8 mouse cellular contexts compared by ENCODE assay signal in the genomic region with DNA sequence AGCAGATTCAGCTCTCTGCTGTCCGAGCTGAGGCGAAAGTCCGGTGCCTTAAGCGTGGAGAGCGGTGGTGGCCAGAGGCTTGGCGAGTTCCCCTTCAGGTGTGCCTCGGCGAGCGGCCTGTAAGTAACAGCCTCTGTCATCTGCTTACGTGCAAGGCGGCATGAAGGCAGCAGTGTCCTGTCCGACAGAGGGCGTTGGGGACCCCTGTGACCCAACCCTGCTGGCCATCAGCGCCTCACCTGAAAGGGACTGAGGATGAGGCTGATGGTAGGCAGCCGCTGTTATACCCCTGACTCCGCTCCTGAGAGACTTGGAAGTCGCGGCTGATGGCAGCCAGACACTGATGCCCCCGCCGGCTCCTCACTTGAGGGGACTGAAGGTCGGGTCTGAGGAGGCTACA. TPM values are rescaled to one million over a fixed set of nuclear protein-coding genes. Genes with fewer than 3 reads are reported as not detected.
DNase-seq lines count a peak whose midpoint lies in the region; ATAC-seq lines count a peak whose summit lies in the region.
"Not testable (repeated sequence)": the region's sequence is repeated elsewhere in the genome, so short reads cannot be mapped to it uniquely, and the experiment has no call there.

No protein-coding gene starts in this region.

- WGBS in forebrain, embryonic 15.5 days, result 1% methylated on average over 19 of the region's 21 CpGs

- H3K27me3 ChIP-seq in forebrain, embryonic 15.5 days, result not testable (repeated sequence)

- ATAC-seq in forebrain, embryonic 15.5 days (replicated peaks), result not testable (repeated sequence)

- peak overlapping the region; percentile 64 to 77 for H3K4me3 ChIP-seq in ES-E14 (ENCODE audit: insufficient read depth in 1 of 2, low read depth in 1 of 2, low read length in 2 of 2, poor library complexity in 1 of 2, severe bottlenecking in 1 of 2)
- peak overlapping the region; percentile 54 for H3K4me3 ChIP-seq in forebrain, embryonic 15.5 days

- not testable (repeated sequence) for H3K27ac ChIP-seq in ES-E14 (ENCODE audit: insufficient read depth, low read depth, low read length, poor library complexity, severe bottlenecking)
- peak overlapping the region; percentile 64; the same call in 1 of the 2 replicates for H3K27ac ChIP-seq in forebrain, embryonic 15.5 days (replicated peaks)

- in situ Hi-C loops in ES-E14 (cut with MboI; ENCODE audit: low sequenced_read_pairs in 2 of 2, unreplicated experiment in 2 of 2), result not testable (repeated sequence)

- H3K9me3 ChIP-seq in ES-E14 (ENCODE audit: control insufficient read depth, insufficient read depth, low read depth, low read length); forebrain, embryonic 15.5 days: not testable (repeated sequence)

- not testable (repeated sequence) for DNase-seq in ES-E14 (ENCODE audit: low read depth, low spot score)
- peak; percentile 78 for DNase-seq in cerebellum, adult 11 months
- DNase-seq in heart, postnatal 4 days, result peak; percentile 59
- DNase-seq in layer of hippocampus, postnatal 10 days (ENCODE audit: low spot score in 2 of 2), result peak; percentile 49 to 62
- DNase-seq in lung, postnatal 10 days, result peak; percentile 61
- DNase-seq in ovary, postnatal 14 days (ENCODE audit: low spot score), result peak; percentile 34
- DNase-seq in thymus, postnatal 10 days (ENCODE audit: low spot score in 2 of 2), result peak; percentile 52 to 63

- H3K4me1 ChIP-seq in ES-E14 (ENCODE audit: control insufficient read depth in 2 of 2, insufficient read depth in 2 of 2, low read length in 2 of 2, poor library complexity in 1 of 2); forebrain, embryonic 15.5 days: not testable (repeated sequence)

- H3K36me3 ChIP-seq in ES-E14 (ENCODE audit: control insufficient read depth, insufficient read depth, low read length, poor library complexity, severe bottlenecking); forebrain, embryonic 15.5 days: not testable (repeated sequence)

- peak overlapping the region; percentile 64 for H3K4me2 ChIP-seq in forebrain, embryonic 15.5 days (replicated peaks)

- H3K9ac ChIP-seq in ES-E14 (ENCODE audit: insufficient read depth, low read depth, low read length, poor library complexity, severe bottlenecking), result peak overlapping the region; percentile 61
- peak overlapping the region; percentile 53 for H3K9ac ChIP-seq in forebrain, embryonic 15.5 days (replicated peaks)

RNA-seq across cellular contexts. Expression of a gene that starts 0.2 kb away (rescaled TPM):
- 1.7 and 3.1 TPM in 2 replicates for total RNA-seq in ES-E14 (2012; rRNA removed)
- polyA plus RNA-seq in forebrain, embryonic 15.5 days (2015; fragmentation: Nextera tagmentation; extraction: Ambion mirVana), result 12.4 and 16.6 TPM in 2 replicates
- total RNA-seq in heart, postnatal 4 days (2021), result 10 to 100 TPM; 28.9 to 33.0 TPM
- total RNA-seq in layer of hippocampus, postnatal 10 days (2021), result 10 to 100 TPM; 10.0 to 14.5 TPM

RNA-seq across cellular contexts. Expression of a gene that starts 0.3 kb away (rescaled TPM):
- 7.7 and 8.8 TPM in 2 replicates for total RNA-seq in ES-E14 (2012; rRNA removed)
- polyA plus RNA-seq in forebrain, embryonic 15.5 days (2015; fragmentation: Nextera tagmentation; extraction: Ambion mirVana), result 26.0 and 26.5 TPM in 2 replicates
- 10 to 100 TPM; 13.2 to 14.7 TPM for total RNA-seq in heart, postnatal 4 days (2021)
- total RNA-seq in layer of hippocampus, postnatal 10 days (2021), result 10 to 100 TPM; 18.8 to 20.7 TPM

RNA-seq across cellular contexts. Expression of a gene that starts 47.2 kb away (rescaled TPM):
- total RNA-seq in ES-E14 (2012; rRNA removed), result 67.7 and 73.8 TPM in 2 replicates
- 26.1 and 27.2 TPM in 2 replicates for polyA plus RNA-seq in forebrain, embryonic 15.5 days (2015; fragmentation: Nextera tagmentation; extraction: Ambion mirVana)
- total RNA-seq in heart, postnatal 4 days (2021), result 10 to 100 TPM; 24.5 to 28.3 TPM
- total RNA-seq in layer of hippocampus, postnatal 10 days (2021), result 1 to 10 TPM; 5.6 to 7.4 TPM

RNA-seq across cellular contexts. Expression of a gene that starts 55.3 kb away (rescaled TPM):
- 0.11 TPM in 1 of 2 replicates, not detected in the other for total RNA-seq in ES-E14 (2012; rRNA removed)
- polyA plus RNA-seq in forebrain, embryonic 15.5 days (2015; fragmentation: Nextera tagmentation; extraction: Ambion mirVana), result 0.42 and 0.52 TPM in 2 replicates
- under 1 TPM in 1 of 2 experiments, not detected in 1; 0.14 TPM for total RNA-seq in heart, postnatal 4 days (2021)
- total RNA-seq in layer of hippocampus, postnatal 10 days (2021), result under 1 TPM; 0.25 to 0.31 TPM
